Mouse (Mus musculus) monocyte, adult 5-6 weeks (primary cell): ENCODE data around the gene Pde4a. TPM values are rescaled to one million over a fixed set of nuclear protein-coding genes. Genes with fewer than 3 reads are reported as not detected.

ENCODE experiments used
- ATAC-seq: fragments of 153-309, 156-312 bp; replicated peaks from 2 replicates; pipeline ENCODE4 v1.8.0; 2017; ENCODE audit warnings: mild to moderate bottlenecking; ENCODE audit not compliant: low TSS enrichment, insufficient number of reproducible peaks, severe bottlenecking, poor library complexity, low FRiP score
- total RNA-seq: library from RNA; stranded (forward); fragments of 200-1000, 200-491, 200-594 nt; gene quantifications from 3 replicates; pipeline ENCODE4 v1.2.3, GENCODE M21; 2017

Pde4a gene
- total RNA-seq, 1 experiment from 2014 or later, result 2.5 TPM

DNA sequence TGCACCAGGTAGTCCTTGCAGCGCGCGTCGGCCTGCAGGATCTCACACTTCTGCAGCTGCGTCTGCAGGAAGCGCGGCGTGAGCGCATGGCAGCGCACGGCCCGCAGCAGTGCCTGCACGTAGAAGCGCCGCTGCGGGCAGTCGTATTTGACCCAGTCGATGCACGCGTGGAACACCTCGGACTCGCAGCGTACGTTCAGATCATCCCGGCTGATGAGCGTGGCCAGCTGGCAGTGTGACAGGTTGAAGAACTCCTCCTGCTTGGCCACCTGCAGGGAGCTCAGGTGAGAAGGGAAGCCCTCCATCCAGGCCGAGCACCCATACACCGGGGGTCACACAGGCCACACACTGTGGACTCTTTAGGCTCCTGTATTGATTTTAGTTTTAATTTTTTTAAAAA, 68.3 kb downstream of the Pde4a start:
- ATAC-seq, result no peak

DNA sequence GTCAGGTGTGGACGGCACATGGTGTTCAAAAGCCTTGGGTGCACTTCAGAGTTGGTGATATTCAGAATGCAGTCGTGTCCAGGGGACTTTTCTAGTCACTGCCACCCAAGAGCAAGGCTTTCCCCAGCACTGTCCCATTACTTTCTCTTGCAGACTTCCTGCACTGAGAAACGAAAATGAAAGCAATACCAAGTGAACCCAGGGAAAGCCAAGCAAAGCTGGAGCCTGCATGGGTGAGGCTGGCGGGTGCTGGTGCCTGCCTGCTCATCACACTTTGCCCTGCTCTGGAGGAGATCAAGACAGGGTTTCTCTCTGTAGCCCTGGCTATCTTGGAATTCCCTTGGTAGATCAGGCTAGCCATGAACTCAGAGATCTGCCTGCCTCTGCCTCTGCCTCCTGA, 69.8 kb downstream of the Pde4a start:
- ATAC-seq, result peak; percentile 43; the same call in 1 of the 2 replicates

DNA sequence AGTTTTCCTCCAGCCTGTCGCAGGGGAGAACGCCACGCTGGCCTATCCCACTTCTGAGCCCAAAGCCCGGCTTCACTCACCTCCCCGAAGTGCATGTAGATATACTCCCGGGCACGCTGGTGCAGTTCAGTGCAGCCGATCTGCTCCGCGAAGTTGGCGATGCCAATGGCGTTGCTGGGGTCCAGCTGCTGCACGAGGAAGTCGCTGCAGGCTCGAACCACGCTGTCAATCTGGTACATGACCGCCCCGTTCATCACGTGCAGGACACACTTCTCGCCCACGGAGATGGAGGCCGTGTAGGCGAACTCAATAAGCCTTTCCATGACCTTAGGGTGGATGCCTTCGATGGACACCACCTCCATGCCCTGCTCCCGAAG, 71.5 kb downstream of the Pde4a start:
- ATAC-seq, result no peak

DNA sequence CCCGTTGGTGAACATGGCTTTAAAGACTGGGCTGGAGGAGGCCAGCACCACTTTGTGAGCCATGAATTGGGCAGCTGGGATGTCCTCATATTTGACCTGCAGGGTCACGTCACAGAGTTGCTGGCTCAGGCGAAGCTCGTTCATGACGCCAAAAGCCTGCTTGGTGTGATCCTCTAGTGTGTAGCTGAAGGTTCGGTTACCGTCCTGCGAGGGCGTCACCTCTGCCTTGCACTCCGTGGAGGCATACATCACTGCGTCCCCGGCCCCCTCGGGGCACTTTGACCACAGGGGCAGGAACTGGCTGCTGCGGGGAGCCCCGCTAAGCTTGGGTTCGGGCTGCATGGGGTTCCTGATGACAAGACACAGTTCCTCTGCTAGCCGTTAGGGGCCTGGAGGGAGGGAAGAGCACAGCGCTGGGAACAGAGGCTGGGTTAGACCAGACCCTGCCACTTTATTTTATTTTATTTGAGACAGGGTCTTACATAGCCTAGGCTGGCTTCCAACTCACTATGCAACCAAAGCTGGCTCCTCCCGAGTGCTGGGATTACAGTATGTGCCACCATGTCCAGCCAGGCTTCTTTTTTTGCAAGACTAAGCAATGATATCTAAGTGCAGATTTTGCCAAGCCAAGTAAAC, 72.0 kb downstream of the Pde4a start:
- no peak; the same call in 1 of the 2 replicates for ATAC-seq

DNA sequence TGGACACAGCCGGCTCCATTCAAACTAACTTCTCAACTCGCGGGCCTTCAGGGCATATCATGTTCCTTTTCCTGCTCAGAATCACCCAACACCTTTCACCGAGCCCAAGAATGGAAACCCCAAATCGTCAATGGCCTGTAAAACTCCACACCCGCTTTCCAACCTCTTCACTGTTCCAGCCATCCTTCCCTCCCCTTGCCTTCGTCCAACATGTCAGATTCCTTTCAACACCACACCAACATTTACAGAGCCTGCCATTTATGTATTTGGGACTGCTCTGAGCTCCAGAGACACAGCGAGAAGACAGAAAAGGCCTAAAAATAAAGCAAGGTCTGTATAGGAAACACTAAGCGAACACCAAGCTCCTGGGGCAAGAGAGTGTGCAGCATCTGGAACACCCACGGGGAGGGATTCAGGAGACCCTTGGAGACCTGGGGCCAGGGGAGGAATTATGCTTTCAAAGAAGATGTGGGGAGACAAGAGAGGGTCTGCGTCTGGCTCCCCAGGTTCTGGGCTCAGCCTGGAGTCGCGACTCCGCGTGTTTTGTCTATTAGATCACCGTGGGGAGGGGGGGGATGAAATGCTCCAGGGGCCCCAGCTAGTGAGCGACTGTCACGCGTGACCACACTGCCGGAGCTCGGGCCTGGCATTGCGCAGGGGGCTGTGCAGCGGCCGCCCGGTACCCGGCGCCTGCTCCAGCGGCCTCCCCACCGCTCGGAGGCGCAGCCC, 72.7 kb downstream of the Pde4a start:
- no peak for ATAC-seq

DNA sequence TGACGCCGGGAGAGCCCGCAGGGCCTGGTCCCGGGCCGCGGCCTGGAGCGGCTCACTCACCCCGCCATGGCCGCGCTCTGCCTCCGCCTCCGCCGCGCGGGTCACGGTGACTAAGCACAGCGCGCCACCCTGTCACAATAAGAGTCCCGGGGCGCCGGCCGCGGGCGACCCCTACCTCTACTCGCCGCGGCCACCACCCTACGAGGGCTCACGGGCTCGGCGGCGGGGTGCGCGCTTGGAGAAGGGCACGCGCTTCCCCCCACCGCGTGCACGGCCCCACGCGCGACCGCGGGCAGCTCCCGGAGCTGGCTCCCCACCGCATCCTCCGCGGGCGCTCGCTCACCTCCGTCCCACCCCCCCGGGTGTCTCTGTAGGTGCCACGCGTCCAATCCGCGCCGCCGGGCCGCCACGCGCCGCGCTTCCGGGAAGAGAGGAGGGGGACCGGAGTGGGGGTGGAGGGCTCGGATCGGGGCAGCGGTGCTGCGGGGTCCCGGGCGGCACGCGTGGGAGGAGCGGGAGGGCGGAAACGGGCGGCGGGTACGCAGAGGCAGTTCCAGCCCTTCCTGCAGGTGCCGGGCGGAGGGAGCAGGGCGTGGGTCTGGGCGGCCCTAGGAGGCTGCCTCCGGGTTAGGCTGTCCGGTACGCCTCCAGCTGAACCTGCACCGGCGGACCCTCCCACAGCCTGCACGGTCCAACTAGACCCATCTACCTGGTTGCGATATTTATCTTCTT, 73.4 kb downstream of the Pde4a start, which contains the start of gene Keap1:
Gene Keap1, minus strand, starts transcription at position 629 of the 732 bp plus-strand sequence.
- 0 out of 2 replicates have a peak, but pooled peaks have one; percentile 25 for ATAC-seq

DNA sequence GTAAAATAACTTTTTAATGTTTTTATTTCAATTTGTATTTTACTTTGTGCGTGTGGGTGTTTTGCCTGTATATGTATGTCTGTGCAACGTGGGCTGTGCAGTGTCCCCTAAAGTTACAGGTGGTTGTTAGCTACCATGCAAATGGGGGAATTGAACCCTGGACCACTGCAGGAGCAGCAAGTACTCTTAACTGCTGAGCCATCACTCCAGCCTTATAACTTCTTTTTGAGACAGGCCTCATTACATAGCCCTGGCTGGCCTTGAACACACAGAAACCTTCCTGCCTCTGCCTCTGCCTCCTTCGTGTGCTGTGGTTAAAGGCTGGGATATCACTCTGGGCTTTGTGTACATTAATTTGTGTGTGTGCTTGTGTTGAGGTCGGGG, 73.9 kb downstream of the Pde4a start:
- ATAC-seq, result no peak

DNA sequence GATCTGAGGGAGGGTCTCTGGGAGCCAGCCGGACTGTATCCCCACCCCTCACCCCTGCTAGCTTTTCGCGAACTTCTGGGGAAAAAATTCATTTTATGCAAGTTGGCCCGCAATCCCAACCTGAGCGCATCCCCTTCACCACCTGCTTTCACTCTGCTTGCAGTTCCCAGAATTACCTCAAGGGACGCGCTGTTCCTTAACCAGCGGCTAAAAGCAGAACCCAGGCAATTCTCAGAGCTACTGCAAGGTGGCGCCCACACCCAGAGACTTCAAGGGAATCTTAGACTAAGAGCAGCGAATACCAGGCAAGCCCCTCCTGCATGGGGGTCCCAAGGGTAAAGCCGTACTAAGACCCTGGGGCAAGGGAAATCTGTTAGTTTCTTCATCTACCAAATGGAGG, 75.8 kb downstream of the Pde4a start:
- peak; percentile 70 for ATAC-seq

DNA sequence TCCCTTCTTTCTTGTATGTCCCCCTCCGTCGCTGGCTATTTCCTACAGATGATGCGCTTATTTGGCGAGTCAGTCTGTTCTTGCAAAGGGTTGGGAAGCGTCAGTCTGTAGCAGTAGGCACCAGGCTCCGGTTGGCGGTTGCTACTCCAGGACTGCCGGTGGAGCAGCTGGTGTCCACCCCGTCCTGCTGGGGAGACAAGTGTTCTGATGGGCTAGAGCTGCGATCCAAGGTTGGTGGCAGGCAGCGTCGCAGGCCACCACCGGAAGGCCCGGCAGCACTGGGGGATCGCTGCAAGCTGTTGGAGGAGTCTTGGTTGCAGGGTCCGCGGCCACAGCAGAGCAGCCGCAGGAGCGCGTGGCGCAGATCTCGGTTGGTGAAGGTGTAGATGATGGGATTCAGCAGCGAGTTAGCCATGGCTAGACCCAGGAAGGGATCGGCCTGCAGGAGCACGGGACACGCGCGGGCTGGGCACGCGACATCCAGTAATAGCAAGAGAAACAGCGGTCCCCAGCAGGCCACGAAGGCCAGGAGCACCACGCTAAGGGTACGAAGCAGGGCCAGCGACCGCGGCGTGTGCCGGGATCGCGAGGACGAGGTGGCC, 78.4 kb downstream of the Pde4a start:
- no peak for ATAC-seq

DNA sequence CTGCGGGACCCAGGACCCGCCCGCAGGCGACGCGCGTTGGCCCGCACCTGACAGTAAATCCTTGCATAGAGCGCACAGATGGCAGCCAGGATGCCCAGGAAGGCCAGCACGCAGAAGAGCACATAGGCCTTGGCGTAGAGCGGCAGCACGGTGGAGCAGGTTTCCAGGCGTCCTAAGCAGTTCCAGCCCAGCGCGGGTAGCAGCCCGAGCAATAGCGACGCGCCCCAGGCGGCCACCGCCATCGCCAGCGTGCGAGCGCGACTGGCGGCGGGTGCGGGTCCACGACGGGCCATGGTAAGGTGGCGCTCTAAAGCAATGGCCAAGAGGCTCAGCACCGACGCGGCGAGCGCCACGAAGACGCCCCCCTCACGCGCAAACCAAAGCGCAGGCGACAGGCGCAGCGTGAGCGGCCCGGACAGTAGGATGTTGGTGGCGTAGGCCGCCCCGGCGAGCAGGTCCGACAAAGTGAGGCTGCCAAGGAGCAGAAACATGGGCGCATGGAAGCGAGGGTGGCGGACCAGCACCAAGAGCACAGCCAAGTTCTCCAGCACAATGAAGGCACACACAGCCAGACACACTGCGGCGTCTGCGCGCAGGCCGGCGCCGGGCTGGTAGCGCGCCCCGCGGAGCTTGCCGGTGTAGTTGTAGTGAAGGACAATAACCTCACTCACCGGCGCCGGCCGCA, 79.1 kb downstream of the Pde4a start:
- no peak for ATAC-seq

DNA sequence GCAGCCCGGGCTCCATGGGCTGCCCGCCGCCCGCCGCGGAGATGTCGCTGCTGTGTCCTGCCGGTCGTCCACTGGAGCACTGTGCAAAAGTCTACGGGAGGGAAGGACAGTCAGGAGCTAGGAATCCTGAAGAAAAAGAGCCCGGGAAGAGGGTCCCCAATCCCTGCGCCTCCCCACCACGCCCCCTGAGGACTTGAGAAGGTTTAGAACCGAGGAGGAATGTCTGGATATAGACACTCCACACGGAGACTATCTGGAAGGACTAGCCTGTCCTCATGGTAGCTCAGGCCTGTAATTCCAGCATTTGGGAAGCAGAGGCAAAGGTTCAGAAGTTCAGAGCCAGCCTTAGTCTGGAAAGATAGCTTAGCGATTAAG, 79.6 kb downstream of the Pde4a start:
- no peak for ATAC-seq

DNA sequence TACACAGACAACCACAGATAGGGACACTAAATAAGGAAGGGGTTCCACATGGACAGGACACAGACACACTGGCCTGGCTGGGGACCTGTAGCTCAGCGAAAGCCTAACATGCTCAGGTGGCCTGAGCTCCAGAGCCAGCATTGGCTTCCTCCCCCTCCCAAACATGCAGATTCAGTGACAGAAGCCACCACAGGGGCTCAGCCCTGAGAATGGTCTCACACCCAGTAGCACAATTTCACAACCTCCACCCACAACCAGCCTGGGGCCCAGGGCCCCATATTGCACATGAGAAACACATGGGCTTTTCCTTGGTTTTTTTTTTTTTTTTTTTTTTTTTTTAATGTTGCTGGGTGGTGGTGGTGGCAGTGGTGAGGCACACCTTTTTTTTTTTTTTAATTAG, 80.8 kb downstream of the Pde4a start:
- ATAC-seq, result peak; percentile 78

DNA sequence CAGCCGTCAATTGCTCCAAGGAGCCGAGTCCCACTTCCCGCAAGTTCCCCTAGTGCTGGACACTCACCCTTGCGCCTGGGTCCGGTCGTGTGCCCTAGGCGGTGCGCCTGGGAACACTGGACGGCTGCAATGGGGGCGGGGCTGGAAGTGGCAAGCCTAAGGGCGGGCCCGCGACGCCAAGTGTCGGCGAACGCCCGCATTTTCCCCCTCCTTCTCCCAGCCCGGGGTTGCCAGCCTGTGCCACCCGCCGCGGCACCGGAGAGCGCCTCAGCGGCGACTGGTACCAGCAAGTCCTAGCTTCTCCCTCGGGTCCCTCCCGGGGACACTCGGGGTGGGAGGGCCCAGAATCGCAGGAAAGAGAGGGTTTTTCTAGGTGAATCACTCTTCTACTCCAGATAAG, 82.8 kb downstream of the Pde4a start, which contains the start of gene S1pr5:
Gene S1pr5, minus strand, starts transcription at position 118 of the 400 bp plus-strand sequence.
- ATAC-seq, result peak; percentile 58

DNA sequence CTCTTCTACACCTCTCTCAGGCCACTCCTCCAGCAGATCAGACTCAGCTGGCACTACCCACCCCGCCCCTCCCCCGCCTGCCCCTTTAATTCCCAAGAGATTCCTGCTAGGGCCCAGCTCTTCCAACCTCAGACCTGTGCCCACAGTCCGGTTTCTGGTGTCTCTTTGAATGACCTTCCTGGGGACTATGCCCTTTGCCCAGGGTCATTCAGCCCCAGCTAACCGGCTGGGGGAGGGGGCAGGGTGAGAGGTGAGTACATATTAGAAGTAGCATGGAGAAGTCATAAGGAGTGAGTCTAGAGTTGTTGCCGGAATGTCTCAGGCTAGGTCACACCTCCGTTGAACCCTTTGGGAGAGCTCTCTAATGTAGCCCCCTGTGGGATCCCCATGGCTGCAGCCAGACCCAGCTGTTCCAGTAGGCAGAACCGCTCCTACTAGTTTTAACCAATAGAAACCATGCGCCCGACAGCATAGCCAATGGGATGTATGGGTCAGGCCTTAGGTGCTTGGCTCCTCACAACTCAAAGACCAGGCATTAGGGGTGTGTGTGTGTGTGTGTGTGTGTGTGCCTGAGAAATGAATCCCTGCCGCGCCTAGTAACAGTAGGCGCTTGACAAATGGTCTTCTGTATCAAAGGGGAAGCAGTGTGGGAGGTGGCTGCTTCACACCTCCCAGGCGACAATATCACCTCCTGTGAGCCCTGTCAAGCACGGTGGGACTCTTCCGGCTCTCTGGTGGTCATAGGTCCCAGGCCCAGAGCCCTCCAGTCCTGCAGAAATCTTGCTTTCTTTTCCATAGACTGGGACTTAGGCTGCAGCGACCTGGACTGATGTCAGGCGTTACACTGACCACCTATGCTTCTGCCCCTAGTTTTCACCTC, 84.4 kb downstream of the Pde4a start:
- no peak; the same call in 1 of the 2 replicates for ATAC-seq

DNA sequence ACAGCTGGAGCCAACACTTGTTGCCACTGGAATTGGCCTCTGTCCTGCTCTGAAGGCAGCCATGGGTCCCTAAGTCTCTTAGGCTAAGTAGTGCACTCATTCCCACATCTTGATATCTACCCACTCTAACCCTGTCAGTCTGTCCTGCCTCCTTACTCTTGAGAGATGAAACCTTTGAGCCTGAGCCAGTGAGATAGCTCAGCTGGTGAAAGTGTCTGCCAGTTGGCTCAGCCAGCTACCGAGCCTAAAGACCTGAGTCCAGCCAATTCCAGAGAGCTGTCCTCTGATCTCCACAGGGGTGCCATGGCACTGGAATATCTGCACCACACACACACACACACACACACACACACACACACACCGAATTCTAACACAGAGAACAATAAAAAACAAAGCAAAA, 85.0 kb downstream of the Pde4a start:
- ATAC-seq, result no peak

DNA sequence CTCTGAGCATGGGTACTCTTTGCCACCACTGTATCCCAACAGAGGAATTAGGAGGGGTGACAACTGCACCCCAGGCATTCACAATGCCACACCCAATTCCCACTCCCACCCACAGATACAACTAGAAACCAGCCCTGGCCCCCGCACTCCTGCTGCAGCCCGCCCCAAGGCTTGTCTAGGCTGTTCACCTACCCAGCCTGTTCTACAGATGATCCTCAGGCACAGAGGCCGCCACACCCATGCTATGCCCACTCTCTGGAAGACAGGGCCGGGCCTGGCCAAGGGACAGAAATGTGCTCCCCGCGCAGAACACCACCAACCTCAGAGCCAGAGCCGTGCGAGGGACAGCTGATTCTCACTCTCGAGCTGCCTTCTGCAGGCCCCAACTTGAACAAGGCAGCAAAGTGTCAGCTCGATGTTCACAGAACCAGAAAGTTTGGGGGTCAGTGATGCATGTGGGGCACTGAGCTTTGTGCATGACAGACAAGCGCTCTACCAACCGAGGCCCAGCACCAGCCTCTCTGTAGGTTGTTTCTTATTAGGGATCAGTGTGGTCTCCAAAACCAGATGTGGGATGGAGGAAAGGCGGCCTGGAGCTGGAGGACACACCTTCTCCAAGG, 85.7 kb downstream of the Pde4a start:
- no peak for ATAC-seq

DNA sequence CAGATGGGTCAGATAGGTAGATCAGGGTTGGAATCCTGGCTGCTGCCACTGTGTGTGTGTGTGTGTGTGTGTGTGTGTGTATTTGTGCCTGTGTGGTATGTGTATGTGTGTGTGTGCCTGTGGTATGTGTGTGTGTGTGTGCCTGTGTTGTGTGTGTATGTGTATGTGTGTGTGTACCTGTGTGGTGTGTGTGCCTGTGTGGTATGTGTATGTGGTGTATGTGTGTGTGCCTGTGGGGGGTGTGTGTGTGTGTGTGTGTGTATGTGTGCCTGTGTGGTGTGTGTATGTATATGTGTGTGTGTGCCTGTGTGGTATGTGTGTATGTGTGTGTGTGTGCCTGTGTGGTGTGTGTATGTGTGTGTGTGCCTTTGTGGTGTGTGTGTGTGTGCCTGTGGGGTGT, 89.2 kb downstream of the Pde4a start:
- ATAC-seq, result no peak
